In genomic region chr1:186855474-186856036, GRCm38 (mm10) we compare ENCODE assay signal across 21 mouse cellular contexts.
DNase-seq lines count a peak whose midpoint lies in the region.
"Had no signal": no experiment of that assay in that cellular context is flagged by ENCODE, and none has a peak within 500 bp of the region (broad histone marks: within the 10 kb centered on the region; RNA-seq: fewer than 3 reads in every experiment).

No protein-coding gene starts in this region.

- H3K9me3 ChIP-seq in embryonic facial prominence, embryonic 10.5 days: no peaks in the 10 kb centered on the region
- H3K9me3 ChIP-seq: forebrain, embryonic 10.5 days; heart, embryonic 12.5 days; midbrain, embryonic 10.5 days had no signal

- H3K27me3 ChIP-seq in embryonic facial prominence, embryonic 10.5 days (replicated peaks; ENCODE audit: low read depth, poor library complexity, severe bottlenecking): no peaks in the 10 kb centered on the region

- H3K4me1 ChIP-seq in embryonic facial prominence, embryonic 10.5 days: no peaks in the 10 kb centered on the region
- H3K4me1 ChIP-seq: forebrain, embryonic 10.5 days; heart, embryonic 12.5 days; midbrain, embryonic 10.5 days had no signal

- WGBS in embryonic facial prominence, embryonic 10.5 days: 79% methylated on average over 3 of the region's 3 CpGs

- no peaks in the 10 kb centered on the region for H3K36me3 ChIP-seq in embryonic facial prominence, embryonic 10.5 days (replicated peaks)
- H3K36me3 ChIP-seq: forebrain, embryonic 10.5 days; heart, embryonic 12.5 days; midbrain, embryonic 10.5 days had no signal

- no peak overlapping the region for H3K27ac ChIP-seq in embryonic facial prominence, embryonic 10.5 days (replicated peaks)
- H3K27ac ChIP-seq: forebrain, embryonic 10.5 days; left cerebral cortex, adult 2 months; midbrain, embryonic 10.5 days; stomach, postnatal 0 days had no signal

- DNase-seq in layer of hippocampus, adult 9-11 months: peak; percentile 14
- no peak for DNase-seq in layer of hippocampus, postnatal 36 days
- DNase-seq in ovary, adult 18-20 months (ENCODE audit: low spot score): peak; percentile 49
- no peak for DNase-seq in ovary, postnatal 10 days (ENCODE audit: low spot score)
- peak; percentile 25 to 46 for DNase-seq in adrenal gland, postnatal 36 days
- DNase-seq in gastrocnemius, adult 18-20 months (ENCODE audit: low spot score): no peak
- DNase-seq in embryonic facial prominence, embryonic 10.5 days (ENCODE audit: low spot score): no peak
- DNase-seq: cerebellum, adult 9-11 months; gastrocnemius, postnatal 14 days; heart, adult 11 months; kidney, adult 18-20 months; kidney, postnatal 4 days; lung, adult 18-20 months; right cerebral cortex, postnatal 14 days; thymus, adult 2 months; thymus, postnatal 4 days had no signal

- H3K4me3 ChIP-seq in embryonic facial prominence, embryonic 10.5 days: no peak overlapping the region
- H3K4me3 ChIP-seq: forebrain, embryonic 10.5 days; heart, embryonic 12.5 days; left cerebral cortex, adult 2 months; midbrain, embryonic 10.5 days had no signal

Comparison
In these comparisons a context has a peak if more than half of its experiments do, and no peak if none do; other contexts are left out.
1. DNase-seq: peak in layer of hippocampus, adult 9-11 months (single experiment), ovary, adult 18-20 months (single experiment) and adrenal gland, postnatal 36 days (2 of 2); none in layer of hippocampus, postnatal 36 days (0 of 2), ovary, postnatal 10 days (single experiment), gastrocnemius, adult 18-20 months (single experiment) and embryonic facial prominence, embryonic 10.5 days (single experiment).